Mouse (Mus musculus): Measurements from ENCODE around the gene Zfp42.
"Not testable (repeated sequence)": the region's sequence is repeated elsewhere in the genome, so short reads cannot be mapped to it uniquely, and the experiment has no call there.

Zfp42 gene

GRCm38 (mm10) chr8:43306896-43307295 lies at the start of gene Zfp42:
TSS of gene Zfp42 (minus strand) at chr8:43306980.
- no peak for DNase-seq (ENCODE audit: low read depth in 1 of 2, low spot score in 2 of 2)

GRCm38 (mm10) chr8:43356069-43356770 lies 49.4 kb upstream of the Zfp42 start:
- DNase-seq (ENCODE audit: low read depth in 1 of 2, low spot score in 2 of 2): no peak

GRCm38 (mm10) chr8:43352241-43352640 lies 45.5 kb upstream of the Zfp42 start:
- DNase-seq (ENCODE audit: low read depth in 1 of 2, low spot score in 2 of 2): not testable (repeated sequence)

- DNase-seq (ENCODE audit: low read depth in 1 of 2, low spot score in 2 of 2): no peak
Measured at GRCm38 (mm10) chr8:43338555-43338954, 31.8 kb upstream of the Zfp42 start.

DNA sequence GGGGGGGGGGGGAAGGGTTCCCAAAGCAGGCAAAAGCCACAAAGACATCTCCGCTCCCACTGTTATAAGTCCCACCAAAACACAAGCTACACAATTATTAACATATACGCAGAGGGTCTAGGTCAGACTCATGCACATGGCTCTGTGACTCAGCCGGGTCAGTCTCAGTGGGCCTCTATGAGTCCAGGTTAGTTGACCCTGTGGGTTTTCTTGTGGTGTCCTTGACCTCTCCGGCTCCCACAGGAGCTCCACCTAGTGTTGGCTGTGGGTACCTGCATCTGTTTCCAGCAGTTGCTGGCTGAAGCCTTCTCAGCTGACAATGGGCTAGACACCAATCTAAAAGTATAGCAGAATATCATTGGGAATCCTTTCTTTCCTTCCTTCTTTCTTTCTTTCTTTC lies 26.7 kb upstream of the Zfp42 start:
- no peak for DNase-seq (ENCODE audit: low read depth in 1 of 2, low spot score in 2 of 2)

DNA sequence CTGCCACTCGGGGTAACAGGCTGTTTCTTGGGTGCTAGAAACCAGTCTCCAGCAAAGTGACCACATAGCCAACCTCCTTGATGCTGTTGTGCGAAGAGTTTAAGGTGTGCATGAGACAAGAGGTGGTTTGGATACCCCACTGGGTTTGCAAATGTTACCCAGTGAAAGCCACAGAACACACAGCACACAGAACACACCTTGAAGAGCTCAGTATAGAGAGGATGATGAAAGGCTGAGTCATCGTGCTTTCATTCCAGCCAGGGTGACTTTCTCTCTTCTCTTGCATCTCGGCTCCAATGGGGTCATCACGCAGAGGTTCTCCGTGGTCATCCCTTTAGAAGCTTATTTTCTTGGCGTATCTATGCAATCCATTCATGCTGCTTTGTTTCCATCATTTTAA lies 24.9 kb upstream of the Zfp42 start:
- DNase-seq (ENCODE audit: low read depth in 1 of 2, low spot score in 2 of 2): no peak

GRCm38 (mm10) chr8:43329913-43330705 lies 23.3 kb upstream of the Zfp42 start:
- no peak for DNase-seq (ENCODE audit: low read depth in 1 of 2, low spot score in 2 of 2)

GRCm38 (mm10) chr8:43328666-43329065 lies 21.9 kb upstream of the Zfp42 start:
- no peak for DNase-seq (ENCODE audit: low read depth in 1 of 2, low spot score in 2 of 2)

- DNase-seq (ENCODE audit: low read depth in 1 of 2, low spot score in 2 of 2): no peak
Measured at GRCm38 (mm10) chr8:43320771-43321170, 14.0 kb upstream of the Zfp42 start.

GRCm38 (mm10) chr8:43308213-43308612 lies 1.4 kb upstream of the Zfp42 start:
- no peak for DNase-seq (ENCODE audit: low read depth in 1 of 2, low spot score in 2 of 2)

GRCm38 (mm10) chr8:43305676-43306075 lies 1.1 kb downstream of the Zfp42 start:
- no peak for DNase-seq (ENCODE audit: low read depth in 1 of 2, low spot score in 2 of 2)

DNA sequence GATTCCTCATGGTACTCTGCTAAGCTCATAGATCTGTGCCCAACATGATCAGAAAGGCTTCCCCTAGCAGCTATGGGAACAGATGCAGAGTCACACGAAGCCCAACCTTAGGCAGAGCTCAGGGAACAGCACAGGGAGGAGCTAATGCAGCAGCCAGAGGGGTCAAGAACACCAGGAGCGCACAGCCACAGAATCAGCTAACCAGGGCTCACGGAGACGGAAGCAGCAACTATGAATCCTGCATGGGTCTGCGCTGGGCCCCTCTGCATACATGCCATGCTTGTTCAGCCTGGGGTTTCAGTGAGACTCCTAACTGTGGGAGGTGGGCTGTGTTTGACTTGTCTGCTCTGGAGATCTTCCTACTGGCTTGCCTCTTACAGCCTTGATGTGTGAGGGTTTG lies 7.0 kb downstream of the Zfp42 start:
- no peak for DNase-seq (ENCODE audit: low read depth in 1 of 2, low spot score in 2 of 2)

GRCm38 (mm10) chr8:43295826-43296225 lies 11.0 kb downstream of the Zfp42 start:
- no peak for DNase-seq (ENCODE audit: low read depth in 1 of 2, low spot score in 2 of 2)

DNA sequence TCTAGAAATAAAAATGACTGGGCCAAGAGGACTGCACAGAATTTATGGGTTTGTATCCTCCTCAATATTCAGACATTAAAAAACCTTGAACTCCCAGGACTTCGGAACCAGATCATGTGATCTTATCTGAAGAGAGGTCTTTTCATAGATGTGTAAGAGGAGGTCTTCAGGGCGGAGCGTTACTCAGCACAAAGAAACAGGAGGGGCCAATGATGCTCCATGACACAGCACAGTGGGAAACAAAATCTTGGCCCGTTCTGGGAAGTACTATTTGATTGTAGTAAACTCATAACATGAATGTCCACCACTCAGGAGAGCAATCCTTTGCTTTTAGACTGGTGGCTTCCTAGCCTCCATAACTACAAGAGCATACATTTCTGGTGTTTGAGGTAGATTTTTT lies 12.6 kb downstream of the Zfp42 start:
- DNase-seq (ENCODE audit: low read depth in 1 of 2, low spot score in 2 of 2): no peak

- DNase-seq (ENCODE audit: low read depth in 1 of 2, low spot score in 2 of 2): no peak
Measured at GRCm38 (mm10) chr8:43290424-43291111, 16.2 kb downstream of the Zfp42 start.

DNA sequence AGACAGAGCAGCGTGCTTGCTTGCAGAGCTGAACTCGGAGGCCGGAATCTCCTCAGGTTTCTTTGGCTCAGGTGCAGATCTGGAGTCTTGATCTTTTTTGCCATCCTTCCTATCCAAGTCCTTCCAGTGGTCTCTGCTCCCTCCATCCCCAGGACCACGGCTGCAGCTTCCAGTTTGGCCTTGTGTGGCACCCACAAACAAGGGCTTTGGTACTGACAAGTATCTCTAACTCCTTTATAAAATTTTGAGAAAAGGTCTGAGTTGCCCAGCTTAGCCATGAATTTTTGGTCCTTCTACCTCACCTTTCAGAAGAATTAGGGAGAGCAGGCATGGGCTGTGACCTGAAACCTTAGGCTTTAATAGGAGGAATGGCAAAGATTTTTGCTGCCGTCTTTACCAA lies 17.0 kb downstream of the Zfp42 start:
- DNase-seq (ENCODE audit: low read depth in 1 of 2, low spot score in 2 of 2): no peak

GRCm38 (mm10) chr8:43288840-43289239 lies 17.9 kb downstream of the Zfp42 start:
- DNase-seq (ENCODE audit: low read depth in 1 of 2, low spot score in 2 of 2): no peak

DNA sequence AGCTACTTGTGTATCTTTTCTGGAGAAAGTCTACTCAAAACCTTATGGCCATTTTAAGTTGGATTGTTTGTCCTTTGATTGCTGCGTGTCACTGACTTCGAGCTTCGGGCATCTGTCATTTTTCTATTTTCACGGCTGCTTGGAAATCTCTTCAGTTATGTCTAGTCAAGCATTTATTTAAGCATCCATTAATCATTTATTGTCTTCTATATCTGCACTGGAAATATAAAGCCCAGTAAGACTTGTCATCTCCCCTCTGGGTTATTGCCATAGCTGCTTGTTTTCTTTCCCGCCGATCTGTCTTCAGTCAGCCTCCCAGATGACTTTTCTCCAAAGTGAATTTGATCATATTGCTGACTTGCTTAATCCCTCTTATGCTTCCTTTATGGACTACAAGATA lies 19.3 kb downstream of the Zfp42 start:
- no peak for DNase-seq (ENCODE audit: low read depth in 1 of 2, low spot score in 2 of 2)

DNA sequence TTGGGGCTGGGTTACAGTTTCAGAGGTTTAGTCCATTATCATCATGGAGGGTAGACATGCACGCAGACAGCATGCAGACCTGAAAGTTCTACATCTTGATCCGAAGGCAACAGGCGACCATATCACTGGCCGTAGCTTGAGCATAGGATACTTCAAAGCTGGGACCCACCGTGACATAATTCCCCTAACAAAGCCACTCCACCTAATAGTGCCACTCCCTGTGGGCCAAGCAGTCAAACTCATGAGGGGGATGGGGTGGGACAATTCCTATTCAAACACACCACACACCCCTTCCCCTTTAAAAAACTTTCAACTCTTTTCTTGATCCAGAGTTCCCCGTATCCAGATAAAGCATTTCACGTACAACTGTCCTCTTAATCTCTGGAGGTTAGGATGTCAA lies 23.5 kb downstream of the Zfp42 start:
- DNase-seq (ENCODE audit: low read depth in 1 of 2, low spot score in 2 of 2): no peak

- no peak for DNase-seq (ENCODE audit: low read depth in 1 of 2, low spot score in 2 of 2)
Measured at GRCm38 (mm10) chr8:43278397-43278796, 28.4 kb downstream of the Zfp42 start.

DNA sequence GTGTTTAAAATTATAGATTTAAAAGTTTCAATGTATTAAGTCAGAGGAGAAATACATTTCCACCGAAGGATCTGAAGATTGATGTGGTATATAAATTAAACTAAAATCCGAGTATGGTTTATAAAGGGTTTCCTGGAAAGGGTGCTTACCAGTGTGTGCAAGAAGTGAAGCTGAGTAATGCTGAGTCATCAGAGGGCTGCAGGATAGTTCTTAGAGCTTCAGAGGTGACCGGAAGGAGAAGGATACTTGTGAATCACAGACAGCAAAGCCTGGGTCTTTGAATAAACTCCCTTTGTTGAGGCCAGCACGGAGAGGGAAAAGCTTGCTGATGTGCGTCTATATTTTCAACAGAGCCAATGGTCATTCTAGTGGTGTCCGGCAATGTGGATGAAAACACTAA lies 45.8 kb downstream of the Zfp42 start:
- DNase-seq (ENCODE audit: low read depth in 1 of 2, low spot score in 2 of 2): no peak

GRCm38 (mm10) chr8:43257886-43258285 lies 48.9 kb downstream of the Zfp42 start:
- DNase-seq (ENCODE audit: low read depth in 1 of 2, low spot score in 2 of 2): no peak

Data from monocyte, adult 2 months (primary cell).